Mouse (Mus musculus): ENCODE measurements around the gene Mapkapk2. TPM values are rescaled to one million over a fixed set of nuclear protein-coding genes. Genes with fewer than 3 reads are reported as not detected.

The Mapkapk2 gene
- polyA plus RNA-seq, 1 experiment from 2014 or later, result 44.7 TPM

Other genes starting within 250 kb of the Mapkapk2 start
- not detected in 2 replicates for gene Fcmr, start 232.2 kb downstream of the Mapkapk2 start, polyA plus RNA-seq (2014; fragmentation: Nextera tagmentation; extraction: Ambion mirVana)
- gene Il24, start 210.4 kb downstream of the Mapkapk2 start, polyA plus RNA-seq (2014; fragmentation: Nextera tagmentation; extraction: Ambion mirVana), result not detected in 2 replicates
- not detected in 2 replicates for gene Il20, start 186.4 kb downstream of the Mapkapk2 start, polyA plus RNA-seq (2014; fragmentation: Nextera tagmentation; extraction: Ambion mirVana)
- gene Il19, start 157.7 kb downstream of the Mapkapk2 start, polyA plus RNA-seq (2014; fragmentation: Nextera tagmentation; extraction: Ambion mirVana), result 0.21 TPM in 1 of 2 replicates, not detected in the other
- gene Il10, start 78.0 kb downstream of the Mapkapk2 start, polyA plus RNA-seq (2014; fragmentation: Nextera tagmentation; extraction: Ambion mirVana), result not detected in 2 replicates
- gene Dyrk3, start 40.5 kb upstream of the Mapkapk2 start, polyA plus RNA-seq (2014; fragmentation: Nextera tagmentation; extraction: Ambion mirVana), result 6.5 and 7.3 TPM in 2 replicates
- gene Eif2d, start 55.4 kb upstream of the Mapkapk2 start, polyA plus RNA-seq (2014; fragmentation: Nextera tagmentation; extraction: Ambion mirVana), result 63.6 and 66.9 TPM in 2 replicates
- gene Rassf5, start 147.4 kb upstream of the Mapkapk2 start, polyA plus RNA-seq (2014; fragmentation: Nextera tagmentation; extraction: Ambion mirVana), result 0.89 and 1.1 TPM in 2 replicates
- gene Ikbke, start 181.8 kb upstream of the Mapkapk2 start, polyA plus RNA-seq (2014; fragmentation: Nextera tagmentation; extraction: Ambion mirVana), result 0.49 and 1.7 TPM in 2 replicates